Mouse (Mus musculus): ENCODE data around the gene Clec4a1.

DNA sequence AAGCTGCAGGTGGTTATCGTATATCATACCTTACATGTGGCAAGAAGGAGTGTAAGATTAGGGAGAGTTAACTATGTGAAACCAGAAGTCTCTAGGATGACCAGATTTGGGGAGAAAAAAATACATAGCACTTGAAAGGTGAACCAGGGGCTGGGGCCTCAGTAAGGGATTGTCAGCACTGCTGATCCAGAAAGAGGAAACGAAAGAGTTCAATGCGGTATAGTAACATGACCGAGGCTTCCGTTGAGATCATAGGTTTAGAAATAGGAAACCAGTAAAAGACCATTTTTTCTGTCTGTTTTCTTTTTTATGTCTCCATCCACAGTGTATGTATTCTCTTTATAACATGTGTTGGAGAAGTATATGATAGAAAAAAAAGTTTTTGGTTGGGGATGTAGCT lies 48.8 kb upstream of the Clec4a1 start:
- no peak for TF ChIP-seq CTCF (IDR thresholded peaks at IDR 0.05; ENCODE audit: insufficient read depth, low read length)
- TF ChIP-seq POLR2A (IDR thresholded peaks at IDR 0.05; ENCODE audit: borderline replicate concordance, extremely low read depth, low read depth, low read length), result no peak
